Mouse (Mus musculus) cerebellum, postnatal 25 days (tissue): ENCODE measurements at regions not wholly inside any gene's neighbourhood (a gene's known extent, or its start where the extent isn't known, plus 50 kb on each side); places are given as distances from the start of the nearest gene placed in this dataset.

ENCODE experiments used
- DNase-seq, 2 experiments: peaks; one replicate each; pipeline ENCODE4 v3.0.0; 2021; ENCODE audit warnings: mixed read lengths in 2 of 2

- no peak for DNase-seq
These were observed 76.5 kb downstream of the Gja1 start for GRCm38 (mm10) chr10:56453578-56454069.

- DNase-seq = no peak
These were observed 78.8 kb downstream of the Gja1 start for GRCm38 (mm10) chr10:56455867-56456468.

DNA sequence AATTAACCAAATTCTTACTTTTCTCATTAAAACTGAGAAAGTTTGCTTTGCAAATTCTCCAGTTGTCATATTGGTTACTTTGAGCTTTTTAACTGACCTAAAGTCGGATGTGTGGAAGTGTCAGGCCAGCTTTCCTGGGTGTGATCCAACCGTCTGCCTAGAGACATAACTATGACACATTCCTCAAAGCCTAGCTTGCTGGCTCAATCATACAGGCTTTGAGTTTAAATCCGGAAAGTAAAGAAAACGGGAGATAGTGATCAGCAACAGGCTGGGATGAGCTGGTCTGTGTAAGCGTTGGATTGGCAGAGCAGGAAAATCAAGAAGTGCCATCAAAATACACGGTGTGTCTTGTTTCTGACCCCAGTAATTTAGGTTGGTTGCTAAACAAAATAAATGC is 91.4 kb downstream of the Gja1 start:
- no peak for DNase-seq

DNA sequence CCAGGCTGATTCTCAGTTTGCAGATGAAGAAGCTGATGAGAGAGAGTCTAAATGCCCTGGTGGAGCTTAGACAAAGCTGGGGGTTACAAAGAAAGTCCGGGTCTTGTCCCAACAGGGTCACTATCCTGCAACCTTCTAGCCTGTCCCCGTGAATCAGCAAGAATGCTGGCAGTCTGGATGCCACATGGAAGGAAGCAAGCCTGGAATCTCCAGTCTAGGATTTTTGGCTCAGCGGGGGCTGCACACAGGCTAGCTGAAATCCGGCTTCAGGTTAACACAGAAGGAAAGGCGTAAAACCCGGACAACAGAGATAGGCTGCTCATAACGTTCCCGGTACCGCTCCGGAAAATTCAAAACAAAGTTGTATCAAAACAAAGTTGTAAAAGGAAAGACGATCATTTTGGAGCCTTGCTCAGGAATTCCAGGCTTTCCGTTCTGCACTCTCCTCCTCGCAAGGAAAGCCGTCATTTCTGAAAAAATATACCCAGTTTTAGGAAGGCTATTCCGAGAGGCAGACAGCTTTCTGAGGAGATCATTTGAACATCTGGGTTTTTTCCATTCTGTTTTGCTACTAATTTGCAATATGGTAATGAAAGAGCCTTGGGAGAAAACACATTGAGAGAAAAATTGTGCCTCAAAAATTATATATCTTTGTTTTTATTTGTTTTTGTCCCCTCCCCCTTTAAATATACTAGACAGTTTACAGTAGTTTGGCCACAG is 92.0 kb downstream of the Gja1 start:
- DNase-seq = peak in 1 of 2 experiments; percentile 5

GRCm38 (mm10) chr10:56469895-56470294 is 92.8 kb downstream of the Gja1 start:
- no peak for DNase-seq

- no peak for DNase-seq
These were observed 97.8 kb downstream of the Gja1 start for GRCm38 (mm10) chr10:56474951-56475350.

- DNase-seq = no peak
These were observed 105.1 kb downstream of the Gja1 start for GRCm38 (mm10) chr10:56482156-56482716.

- no peak for DNase-seq
These were observed 107.8 kb downstream of the Gja1 start for GRCm38 (mm10) chr10:56484931-56485330.

- DNase-seq = no peak
These were observed 108.6 kb downstream of the Gja1 start for GRCm38 (mm10) chr10:56485746-56486145.

GRCm38 (mm10) chr10:56486584-56486983 is 109.5 kb downstream of the Gja1 start:
- DNase-seq = no peak

DNA sequence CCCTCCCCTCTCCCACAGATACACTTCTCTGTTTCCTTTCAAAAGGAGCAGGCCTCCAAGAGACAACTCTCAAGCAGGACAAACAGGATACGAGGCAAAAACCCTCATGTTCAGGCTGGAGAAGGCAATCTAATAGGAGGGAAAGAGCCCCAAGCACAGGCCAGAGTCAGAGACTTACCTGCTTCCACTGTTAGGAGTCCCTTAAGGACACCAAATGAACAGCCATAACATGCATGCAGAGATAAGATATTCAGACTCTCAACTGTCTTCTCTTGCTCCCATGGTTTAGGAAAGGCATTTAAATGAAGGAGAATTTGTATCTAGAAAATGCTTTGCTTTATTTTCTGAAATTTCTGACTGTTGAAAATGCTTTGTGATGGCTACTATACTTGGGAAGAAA is 116.3 kb downstream of the Gja1 start:
- DNase-seq = no peak

DNA sequence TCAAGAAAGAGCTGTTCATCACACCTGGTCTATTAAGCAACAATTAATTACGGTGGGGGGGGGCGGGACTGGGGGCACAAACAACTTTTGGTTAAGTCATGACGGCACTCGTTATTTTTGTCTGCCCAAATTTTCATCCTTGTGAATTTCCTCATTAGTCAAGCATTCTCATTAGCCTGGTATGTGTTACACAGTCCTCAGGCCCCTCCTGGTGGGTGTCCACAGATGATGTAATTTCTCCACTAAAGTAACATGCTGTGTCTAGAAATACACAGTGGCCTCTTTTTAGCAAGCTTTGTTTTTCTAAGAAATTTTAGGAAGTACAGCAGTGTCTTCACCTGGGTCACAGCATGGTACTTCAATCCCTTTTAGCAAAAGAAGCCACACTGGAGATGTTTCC is 118.2 kb downstream of the Gja1 start:
- DNase-seq = no peak

- no peak for DNase-seq
These were observed 141.9 kb downstream of the Gja1 start for GRCm38 (mm10) chr10:56519041-56519440.

DNA sequence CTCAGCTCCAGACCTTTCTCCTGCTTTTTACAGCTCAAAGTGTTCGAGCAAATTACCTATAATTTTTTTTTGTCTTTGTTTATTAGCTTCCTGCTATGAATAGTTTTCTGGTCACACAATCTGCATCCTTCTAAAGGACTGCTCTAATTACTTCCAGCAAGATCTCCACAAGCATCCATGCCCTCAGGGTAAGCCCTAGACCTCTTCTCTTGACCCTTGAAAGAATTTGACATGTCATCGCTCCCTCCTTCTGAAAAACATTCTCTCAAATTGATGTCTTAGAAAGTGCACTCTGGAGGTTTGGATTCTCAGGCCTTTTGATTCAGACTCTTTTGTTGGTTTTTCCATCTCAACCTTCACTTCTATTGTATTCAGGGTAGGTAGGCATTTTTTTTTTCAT is 148.7 kb downstream of the Gja1 start:
- DNase-seq = no peak

GRCm38 (mm10) chr10:56537091-56537490 is 160.0 kb downstream of the Gja1 start:
- DNase-seq = no peak

GRCm38 (mm10) chr10:56539827-56540511 is 162.8 kb downstream of the Gja1 start:
- DNase-seq = no peak

- DNase-seq = no peak
These were observed 165.0 kb downstream of the Gja1 start for GRCm38 (mm10) chr10:56542106-56542505.

DNA sequence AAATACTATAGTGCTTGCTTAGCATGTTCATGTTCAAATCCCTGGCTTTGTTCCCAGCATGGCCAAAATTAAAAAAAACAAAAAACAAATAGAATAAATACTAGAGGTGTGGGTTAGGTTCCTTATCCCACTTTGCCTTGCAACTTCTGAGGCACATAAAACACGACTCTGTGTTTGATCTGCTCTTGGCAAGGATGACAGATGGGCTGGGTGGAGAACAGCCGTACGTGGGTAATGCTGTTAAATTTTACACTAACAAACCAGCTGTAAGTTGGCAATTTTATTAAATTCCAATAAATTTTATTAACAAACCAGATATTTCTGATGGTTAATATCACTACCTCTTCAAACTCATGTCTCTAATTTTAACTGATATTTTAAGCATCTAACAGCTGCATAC is 168.9 kb downstream of the Gja1 start:
- DNase-seq = no peak

DNA sequence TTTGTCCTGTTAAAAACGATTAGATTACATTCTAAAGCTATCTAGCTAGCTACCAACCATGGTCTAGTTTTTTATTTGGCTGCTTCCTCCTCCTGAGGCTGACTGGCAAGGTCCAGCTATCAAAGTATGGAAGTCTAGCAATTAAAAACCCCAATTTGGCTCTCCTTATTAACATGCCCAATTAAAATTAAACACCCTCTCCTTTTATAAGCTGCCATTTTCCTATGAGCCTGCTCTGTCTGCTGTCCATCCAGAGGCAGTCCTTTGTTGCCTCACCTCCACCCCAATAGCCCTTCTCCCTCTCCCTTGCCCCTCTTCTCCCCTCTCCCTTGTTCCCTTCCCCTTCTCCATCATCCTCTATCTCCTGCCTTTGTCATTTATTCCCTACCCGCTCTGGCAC is 169.7 kb downstream of the Gja1 start:
- DNase-seq = no peak

GRCm38 (mm10) chr10:56547825-56548224 is 170.7 kb downstream of the Gja1 start:
- no peak for DNase-seq

GRCm38 (mm10) chr10:56566836-56567442 is 189.8 kb downstream of the Gja1 start:
- DNase-seq = no peak

- peak; percentile 73 to 78 for DNase-seq
These were observed 204.9 kb downstream of the Gja1 start for GRCm38 (mm10) chr10:56582065-56582464.

DNA sequence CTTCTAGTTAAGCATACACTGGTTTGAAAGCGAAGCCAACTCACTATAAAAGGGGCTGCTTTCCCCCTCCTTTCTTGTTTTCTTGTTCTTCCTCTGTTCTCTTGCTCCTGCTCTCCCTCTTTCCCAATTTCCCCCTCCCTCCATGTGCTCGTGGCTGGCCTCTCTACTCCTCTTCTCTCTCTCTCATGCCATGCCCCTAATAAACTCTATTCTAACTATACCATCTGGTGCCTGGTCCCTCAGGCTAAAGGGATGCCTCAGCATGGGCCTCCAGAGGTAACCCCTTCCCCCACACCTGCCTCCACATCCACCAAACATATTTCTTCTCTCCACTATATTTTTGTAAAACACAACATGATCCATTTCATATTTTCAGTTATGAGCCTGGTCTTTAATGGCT is 210.1 kb downstream of the Gja1 start:
- no peak for DNase-seq
